Mouse (Mus musculus): ENCODE measurements at regions not wholly inside any gene's neighbourhood (a gene's known extent, or its start where the extent isn't known, plus 50 kb on each side); places are given as distances from the start of the nearest gene placed in this dataset.

- Histone ChIP-seq H3K27me3 (no peaks in the 10 kb centered on the region), H3K27ac (no peak overlapping the region), H3K9me3 (replicated peaks) (no peaks in the 10 kb centered on the region), H3K4me3 (no peak overlapping the region), H3K4me2 (no peak overlapping the region), H3K9ac (no peak overlapping the region), H3K4me1 (no peaks in the 10 kb centered on the region), H3K36me3 (ENCODE audit: poor library complexity, severe bottlenecking) (no peaks in the 10 kb centered on the region)
- 66% methylated on average over 3 of the region's 3 CpGs for WGBS
- no peak for ATAC-seq
These were observed 313.0 kb upstream of the Cdh12 start for GRCm38 (mm10) chr15:20135893-20136570.

GRCm38 (mm10) chr15:20151910-20152309, 297.2 kb upstream of the Cdh12 start:
- no peaks in the 10 kb centered on the region for H3K36me3 ChIP-seq (ENCODE audit: poor library complexity, severe bottlenecking)
- no peak overlapping the region for H3K4me2 ChIP-seq
- no peak for ATAC-seq
- no peak overlapping the region for H3K27ac ChIP-seq
- no peak overlapping the region for H3K9ac ChIP-seq
- H3K4me3 ChIP-seq, result no peak overlapping the region
- no peaks in the 10 kb centered on the region for H3K27me3 ChIP-seq
- H3K4me1 ChIP-seq, result no peaks in the 10 kb centered on the region
- no peaks in the 10 kb centered on the region for H3K9me3 ChIP-seq (replicated peaks)
- WGBS, result 79% methylated on average over 3 of the region's 3 CpGs

All from forebrain, embryonic 13.5 days (tissue).